Mouse (Mus musculus) stomach, postnatal 0 days (tissue): ENCODE measurements around the gene Rabgap1l. TPM values are rescaled to one million over a fixed set of nuclear protein-coding genes. Genes with fewer than 3 reads are reported as not detected.

Source experiments
- ATAC-seq: fragments of 200-750 bp; cut with Nextera tagmentation; 2 replicates; pipeline ENCODE4 v1.8.0; 2017; ENCODE audit not compliant: low FRiP score, low TSS enrichment
- DNase-seq: peaks from one replicate; pipeline ENCODE4 v3.0.0-alpha.2; 2016; ENCODE audit warnings: low spot score
- H3K27ac ChIP-seq: fragments of 300-500 bp; sonication (generic); replicated peaks from 2 replicates; pipeline ENCODE4 v1.5.1; 2014; ENCODE audit warnings: mild to moderate bottlenecking, control low read depth
- H3K27me3 ChIP-seq: fragments of 300-500 bp; sonication (generic); 2 replicates; pipeline ENCODE4 v1.6.1; 2014; ENCODE audit warnings: low read length; ENCODE audit not compliant: control insufficient read depth, insufficient read depth
- H3K36me3 ChIP-seq: fragments of 300-500 bp; sonication (generic); 2 replicates; pipeline ENCODE4 v1.6.1; 2014; ENCODE audit warnings: low read length, mixed read lengths; ENCODE audit not compliant: control insufficient read depth, insufficient read depth
- H3K4me1 ChIP-seq: fragments of 300-500 bp; sonication (generic); replicated peaks from 2 replicates; pipeline ENCODE4 v1.6.1; 2014; ENCODE audit warnings: antibody characterized with exemption; ENCODE audit not compliant: control insufficient read depth, insufficient read depth
- H3K4me2 ChIP-seq: fragments of 300-500 bp; sonication (generic); replicated peaks from 2 replicates; pipeline ENCODE4 v1.6.1; 2014; ENCODE audit warnings: low read depth, mild to moderate bottlenecking, control low read depth, moderate library complexity
- H3K4me3 ChIP-seq: fragments of 300-500 bp; sonication (generic); 2 replicates; pipeline ENCODE4 v1.5.1; 2014; ENCODE audit warnings: low read depth, low read length, control low read depth
- H3K9ac ChIP-seq: fragments of 300-500 bp; sonication (generic); 2 replicates; pipeline ENCODE4 v1.6.1; 2014; ENCODE audit warnings: mild to moderate bottlenecking, low read length, control low read depth, mixed read lengths
- H3K9me3 ChIP-seq: fragments of 300-500 bp; sonication (generic); 2 replicates; pipeline ENCODE4 v1.6.1; 2016; ENCODE audit warnings: low read length; ENCODE audit not compliant: control insufficient read depth
- CTCF ChIP-seq: IDR thresholded peaks from 2 replicates; pipeline ENCODE4 v1.5.1; 2016; ENCODE audit warnings: antibody characterized with exemption, low read depth, mild to moderate bottlenecking, moderate library complexity
- EP300 ChIP-seq: optimal IDR thresholded peaks from 2 replicates; pipeline ENCODE3; 2016; ENCODE audit warnings: antibody characterized with exemption
- WGBS: fragments of 180-500 bp; shearing (Covaris S2); extraction: QIAGEN DNeasy Blood & Tissue Kit; methylation state at CpG from one replicate; pipeline ENCODE4 v1.1.7; 2014; 5-methylcytosine and 5-hydroxymethylcytosine counted together
- polyA plus RNA-seq: library from polyadenylated mRNA; unstranded; fragments of >200 nt; fragmentation: Nextera tagmentation; extraction: Ambion mirVana; gene quantifications from 2 replicates; pipeline ENCODE4 v1.2.1, GENCODE M21; 2015

The Rabgap1l gene
- polyA plus RNA-seq, 1 experiment from 2014 or later: 19.6 TPM

- Histone ChIP-seq H3K27me3 (no peaks in the 10 kb centered on the region), H3K36me3 (no peaks in the 10 kb centered on the region), H3K4me1 (no peaks in the 10 kb centered on the region), H3K4me3 (no peak overlapping the region), H3K9me3 (no peaks in the 10 kb centered on the region), H3K9ac (no peak overlapping the region), H3K4me2 (no peak overlapping the region), H3K27ac (no peak overlapping the region)
- TF ChIP-seq CTCF (no peak), EP300 (no peak)
- WGBS: 79% methylated on average over 6 of the region's 6 CpGs
- ATAC-seq (no peak), DNase-seq (no peak)
These were observed 439.1 kb downstream of the Rabgap1l start for GRCm38 (mm10) chr1:160353732-160354455.

- Histone ChIP-seq H3K4me1 (no peaks in the 10 kb centered on the region), H3K27me3 (no peaks in the 10 kb centered on the region), H3K4me3 (peak overlapping the region; percentile 27; the same call in 1 of the 2 replicates), H3K4me2 (peak overlapping the region; percentile 52), H3K36me3 (no peaks in the 10 kb centered on the region), H3K9ac (no peak overlapping the region), H3K27ac (no peak overlapping the region), H3K9me3 (no peaks in the 10 kb centered on the region)
- 43% methylated on average over 4 of the region's 4 CpGs for WGBS
- no peak for TF ChIP-seq CTCF
- no peak for TF ChIP-seq EP300
- DNase-seq (no peak), ATAC-seq (no peak)
These were observed 440.7 kb downstream of the Rabgap1l start for GRCm38 (mm10) chr1:160352309-160352708.

- no peaks in the 10 kb centered on the region for H3K9me3 ChIP-seq
- peak; percentile 40 for DNase-seq
- ATAC-seq: no peak
- H3K27me3 ChIP-seq: no peaks in the 10 kb centered on the region
- peak overlapping the region; percentile 27; the same call in 1 of the 2 replicates for H3K9ac ChIP-seq
- H3K4me2 ChIP-seq: peak overlapping the region; percentile 52
- H3K27ac ChIP-seq: no peak overlapping the region
- TF ChIP-seq EP300: no peak
- TF ChIP-seq CTCF: peak; percentile 39
- H3K4me1 ChIP-seq: no peaks in the 10 kb centered on the region
- H3K36me3 ChIP-seq: no peaks in the 10 kb centered on the region
- WGBS: under 1% methylated on average over 10 of the region's 10 CpGs
- H3K4me3 ChIP-seq: peak overlapping the region; percentile 27
These were observed 441.2 kb downstream of the Rabgap1l start for GRCm38 (mm10) chr1:160351880-160352234.

- Histone ChIP-seq H3K36me3 (no peaks in the 10 kb centered on the region), H3K4me2 (peak overlapping the region; percentile 52), H3K4me3 (peak overlapping the region; percentile 27), H3K9me3 (no peaks in the 10 kb centered on the region), H3K27me3 (no peaks in the 10 kb centered on the region), H3K9ac (0 out of 2 replicates have a peak overlapping the region, but pooled peaks have one; percentile 27), H3K4me1 (no peaks in the 10 kb centered on the region), H3K27ac (no peak overlapping the region)
- 27% methylated on average over 13 of the region's 13 CpGs for WGBS
- DNase-seq (no peak), ATAC-seq (no peak)
- TF ChIP-seq CTCF: no peak
- no peak for TF ChIP-seq EP300
These were observed 441.7 kb downstream of the Rabgap1l start for GRCm38 (mm10) chr1:160351146-160351879.

GRCm38 (mm10) chr1:160340653-160341052, 452.4 kb downstream of the Rabgap1l start:
- DNase-seq (no peak), ATAC-seq (no peak)
- TF ChIP-seq CTCF: no peak
- H3K9ac ChIP-seq: no peak overlapping the region
- H3K27me3 ChIP-seq: no peaks in the 10 kb centered on the region
- no peak overlapping the region for H3K4me2 ChIP-seq
- no peak overlapping the region for H3K27ac ChIP-seq
- H3K36me3 ChIP-seq: no peaks in the 10 kb centered on the region
- H3K4me1 ChIP-seq: no peaks in the 10 kb centered on the region
- WGBS: 75% methylated on average over 2 of the region's 2 CpGs
- no peaks in the 10 kb centered on the region for H3K9me3 ChIP-seq
- H3K4me3 ChIP-seq: no peak overlapping the region

GRCm38 (mm10) chr1:160339374-160339773, 453.6 kb downstream of the Rabgap1l start:
- WGBS: 58% methylated on average over 4 of the region's 4 CpGs
- ATAC-seq: no peak

More at GRCm38 (mm10) chr1:160339374-160339773, 453.6 kb downstream of the Rabgap1l start:
- TF ChIP-seq EP300: no peak
- TF ChIP-seq CTCF: no peak
- H3K4me2 ChIP-seq: no peak overlapping the region
- H3K36me3 ChIP-seq: no peaks in the 10 kb centered on the region
- no peak overlapping the region for H3K27ac ChIP-seq
- no peak for DNase-seq
- no peaks in the 10 kb centered on the region for H3K27me3 ChIP-seq
- H3K9me3 ChIP-seq: no peaks in the 10 kb centered on the region
- H3K9ac ChIP-seq: no peak overlapping the region
- H3K4me1 ChIP-seq: no peaks in the 10 kb centered on the region
- H3K4me3 ChIP-seq: no peak overlapping the region
